Mouse (Mus musculus) liver, postnatal 0 days (tissue): ENCODE measurements at regions not wholly inside any gene's neighbourhood (a gene's known extent, or its start where the extent isn't known, plus 50 kb on each side); places are given as distances from the start of the nearest gene placed in this dataset.

Experiments
- ATAC-seq: fragments of 200-750 bp; cut with Nextera tagmentation; 2 replicates; pipeline ENCODE4 v1.8.0; 2017; ENCODE audit warnings: mild to moderate bottlenecking, moderate library complexity
- DNase-seq: peaks from one replicate; pipeline ENCODE4 v3.0.0-alpha.2; 2016
- H3K27ac ChIP-seq: fragments of 300-500 bp; sonication (generic); 2 replicates; pipeline ENCODE4 v1.5.1; 2014; ENCODE audit warnings: antibody characterized with exemption, moderate library complexity, mild to moderate bottlenecking, low read depth
- H3K27me3 ChIP-seq: fragments of 300-500 bp; sonication (generic); 2 replicates; pipeline ENCODE4 v1.6.1; 2014; ENCODE audit warnings: low read length, control low read depth, mixed read lengths; ENCODE audit not compliant: insufficient read depth
- H3K36me3 ChIP-seq: fragments of 300-500 bp; sonication (generic); replicated peaks from 2 replicates; pipeline ENCODE4 v1.6.1; 2014; ENCODE audit warnings: mild to moderate bottlenecking, control low read depth, low read length, moderate library complexity, mixed read lengths; ENCODE audit not compliant: insufficient read depth
- H3K4me1 ChIP-seq: fragments of 300-500 bp; sonication (generic); 2 replicates; pipeline ENCODE4 v1.6.1; 2014; ENCODE audit warnings: antibody characterized with exemption, mild to moderate bottlenecking, control low read depth; ENCODE audit not compliant: insufficient read depth
- H3K4me2 ChIP-seq: fragments of 300-500 bp; sonication (generic); 2 replicates; pipeline ENCODE4 v1.6.1; 2014; ENCODE audit warnings: low read depth, mild to moderate bottlenecking, low read length, moderate library complexity, mixed read lengths
- H3K4me3 ChIP-seq: fragments of 300-500 bp; sonication (generic); 2 replicates; pipeline ENCODE4 v1.5.1; 2014; ENCODE audit warnings: low read depth, low read length
- H3K9ac ChIP-seq: fragments of 300-500 bp; sonication (generic); replicated peaks from 2 replicates; pipeline ENCODE4 v1.6.1; 2014; ENCODE audit warnings: mild to moderate bottlenecking, moderate library complexity
- H3K9me3 ChIP-seq: fragments of 300-500 bp; sonication (generic); 2 replicates; pipeline ENCODE4 v1.6.1; 2016; ENCODE audit warnings: mild to moderate bottlenecking, control low read depth, low read length, mixed read lengths
- CTCF ChIP-seq: sonication (generic); IDR thresholded peaks from 2 replicates; pipeline ENCODE4 v1.5.1; 2016; ENCODE audit warnings: antibody characterized with exemption, low read depth
- EP300 ChIP-seq: IDR thresholded peaks from 2 replicates; pipeline ENCODE4 v1.6.1; 2016; ENCODE audit warnings: antibody characterized with exemption, low read depth, mild to moderate bottlenecking
- WGBS: fragments of 180-500 bp; shearing (Covaris S2); extraction: QIAGEN DNeasy Blood & Tissue Kit; methylation state at CpG from one replicate; pipeline ENCODE4 v1.1.7; 2014; ENCODE audit not compliant: insufficient replicate concordance; 5-methylcytosine and 5-hydroxymethylcytosine counted together

- DNase-seq (no peak), ATAC-seq (peak; percentile 9; the same call in 1 of the 2 replicates)
- H3K4me3 ChIP-seq, result no peak overlapping the region
- no peaks in the 10 kb centered on the region for H3K36me3 ChIP-seq
- 34% methylated on average over 2 of the region's 2 CpGs for WGBS
- TF ChIP-seq EP300 (no peak), CTCF (no peak)
- H3K4me1 ChIP-seq, result peaks cover 15% of the 10 kb centered on the region
- H3K4me2 ChIP-seq, result 0 out of 2 replicates have a peak overlapping the region, but pooled peaks have one; percentile 29
- H3K27me3 ChIP-seq, result no peaks in the 10 kb centered on the region
- no peaks in the 10 kb centered on the region for H3K9me3 ChIP-seq
- no peak overlapping the region; the same call in 1 of the 2 replicates for H3K9ac ChIP-seq
- peak overlapping the region; percentile 95 for H3K27ac ChIP-seq
Observed at GRCm38 (mm10) chr1:71723039-71723397, 70.0 kb upstream of the Fn1 start.

GRCm38 (mm10) chr1:71722211-71723038 lies 69.4 kb upstream of the Fn1 start:
- H3K4me2 ChIP-seq, result no peak overlapping the region
- H3K4me3 ChIP-seq, result no peak overlapping the region
- no peaks in the 10 kb centered on the region for H3K27me3 ChIP-seq
- no peak for ATAC-seq
- peak overlapping the region; percentile 95 for H3K27ac ChIP-seq
- no peak overlapping the region for H3K9ac ChIP-seq
- no peak for DNase-seq
- H3K36me3 ChIP-seq, result no peaks in the 10 kb centered on the region
- H3K9me3 ChIP-seq, result no peaks in the 10 kb centered on the region
- H3K4me1 ChIP-seq, result peaks cover 15% of the 10 kb centered on the region
- peak; percentile 86 for TF ChIP-seq EP300
- no peak for TF ChIP-seq CTCF
- WGBS, result 51% methylated on average over 6 of the region's 6 CpGs
